Mouse (Mus musculus): Measurements from ENCODE around the gene Cdhr4.

Cdhr4 gene

GRCm38 (mm10) chr9:107975399-107976386 lies 16.6 kb upstream of the Cdhr4 start, which contains the start of gene Uba7:
Uba7 (plus strand) TSS chr9:107975505.
- no peak for DNase-seq (ENCODE audit: low read depth, low spot score)

- DNase-seq (ENCODE audit: low read depth, low spot score): no peak
These were observed 13.5 kb upstream of the Cdhr4 start for GRCm38 (mm10) chr9:107978815-107979214.

- DNase-seq (ENCODE audit: low read depth, low spot score): no peak
These were observed 10.4 kb upstream of the Cdhr4 start for GRCm38 (mm10) chr9:107981684-107982605.

GRCm38 (mm10) chr9:107982681-107983346 lies 9.5 kb upstream of the Cdhr4 start, which contains the start of gene Gm20661:
Gm20661 (plus strand) TSS chr9:107983058.
- no peak for DNase-seq (ENCODE audit: low read depth, low spot score)

GRCm38 (mm10) chr9:107983421-107983890 lies 8.8 kb upstream of the Cdhr4 start:
- no peak for DNase-seq (ENCODE audit: low read depth, low spot score)

GRCm38 (mm10) chr9:107984052-107984753 lies 8.1 kb upstream of the Cdhr4 start:
- DNase-seq (ENCODE audit: low read depth, low spot score): no peak

- DNase-seq (ENCODE audit: low read depth, low spot score): no peak
These were observed 7.6 kb upstream of the Cdhr4 start for GRCm38 (mm10) chr9:107984754-107985055.

- DNase-seq (ENCODE audit: low read depth, low spot score): peak; percentile 73
These were observed 6.9 kb upstream of the Cdhr4 start, which contains the start of gene Inka1 for GRCm38 (mm10) chr9:107985131-107986119. Inka1 (minus strand) TSS chr9:107985879.

GRCm38 (mm10) chr9:107986376-107986775 lies 5.9 kb upstream of the Cdhr4 start:
- DNase-seq (ENCODE audit: low read depth, low spot score): peak; percentile 87

- peak; percentile 48 for DNase-seq (ENCODE audit: low read depth, low spot score)
These were observed 4.3 kb upstream of the Cdhr4 start for GRCm38 (mm10) chr9:107987950-107988349.

GRCm38 (mm10) chr9:107993013-107993412 lies 716 bp downstream of the Cdhr4 start:
- no peak for DNase-seq (ENCODE audit: low read depth, low spot score)

GRCm38 (mm10) chr9:107994464-107994863 lies 2.2 kb downstream of the Cdhr4 start:
- no peak for DNase-seq (ENCODE audit: low read depth, low spot score)

GRCm38 (mm10) chr9:107995513-107995912 lies 3.2 kb downstream of the Cdhr4 start:
- DNase-seq (ENCODE audit: low read depth, low spot score): no peak

- DNase-seq (ENCODE audit: low read depth, low spot score): no peak
These were observed 3.8 kb downstream of the Cdhr4 start, which contains the start of gene Gm20662 for GRCm38 (mm10) chr9:107996049-107996448. Gm20662 (plus strand) TSS chr9:107996349.

GRCm38 (mm10) chr9:108001922-108002770 lies 9.8 kb downstream of the Cdhr4 start, which contains the start of gene Ip6k1:
Ip6k1 (plus strand) TSS chr9:108002501.
- peak; percentile 100 for DNase-seq (ENCODE audit: low read depth, low spot score)

- no peak for DNase-seq (ENCODE audit: low read depth, low spot score)
These were observed 10.7 kb downstream of the Cdhr4 start for GRCm38 (mm10) chr9:108002778-108003530.

GRCm38 (mm10) chr9:108003531-108003890 lies 11.2 kb downstream of the Cdhr4 start:
- no peak for DNase-seq (ENCODE audit: low read depth, low spot score)

- peak; percentile 63 for DNase-seq (ENCODE audit: low read depth, low spot score)
These were observed 15.7 kb downstream of the Cdhr4 start for GRCm38 (mm10) chr9:108008041-108008440.
